Mouse (Mus musculus) activated CD4-positive, CD25-positive, alpha-beta regulatory T cell, adult 4 months (primary cell): ENCODE data around the gene Olfr199. TPM values are rescaled to one million over a fixed set of nuclear protein-coding genes. Genes with fewer than 3 reads are reported as not detected.
"Not testable (repeated sequence)": the region's sequence is repeated elsewhere in the genome, so short reads cannot be mapped to it uniquely, and the experiment has no call there.

ENCODE experiments used
- ATAC-seq: one replicate; pipeline ENCODE4 v1.8.0; 2017
- polyA plus RNA-seq, 2 experiments: library from polyadenylated mRNA; unstranded; fragments of 100-300 nt; shearing (Covaris generic); gene quantifications; one replicate each; pipeline ENCODE4 v1.2.1; 2017

The Olfr199 gene
- not detected for polyA plus RNA-seq

DNA sequence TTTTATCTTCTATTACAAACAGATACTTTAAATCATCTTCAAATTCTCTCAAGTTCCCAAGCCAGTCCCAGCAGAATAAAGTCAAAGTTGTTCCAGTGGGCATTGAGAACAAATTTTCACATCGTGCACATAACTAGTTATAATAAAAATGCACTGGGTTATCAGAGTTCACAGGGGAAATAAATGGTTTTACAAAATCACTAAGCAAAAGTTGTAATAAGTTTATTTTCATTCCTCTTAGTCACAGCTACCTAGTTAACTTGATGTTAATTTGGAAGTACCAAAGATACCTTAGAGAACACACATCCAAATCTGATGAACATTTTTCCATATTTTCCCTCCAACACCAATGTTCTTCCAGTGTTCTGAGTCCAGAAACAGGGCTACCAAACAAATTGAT, at the start of gene Olfr199:
TSS of gene Olfr199 (minus strand) at position 101 of the 400 bp plus-strand sequence.
- ATAC-seq, result not testable (repeated sequence)

DNA sequence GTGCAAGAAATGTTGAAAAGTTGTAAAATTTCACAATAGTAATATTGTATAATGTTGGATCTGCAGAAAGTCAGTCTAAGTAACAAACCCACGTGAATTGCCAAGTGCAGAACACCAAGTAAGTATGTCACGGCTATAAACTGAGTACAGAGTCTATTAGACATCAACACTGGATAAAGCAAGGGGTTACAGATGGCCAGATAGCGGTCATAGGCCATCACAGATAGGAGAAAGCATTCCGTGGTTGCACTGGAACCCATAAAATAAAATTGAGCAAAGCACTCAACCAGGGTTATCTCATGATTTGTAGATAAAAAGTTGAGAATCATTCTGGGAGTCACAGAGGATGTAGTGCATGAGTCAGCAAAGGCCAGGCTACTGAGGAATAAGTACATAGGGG, 49.5 kb upstream of the Olfr199 start:
- not testable (repeated sequence) for ATAC-seq

DNA sequence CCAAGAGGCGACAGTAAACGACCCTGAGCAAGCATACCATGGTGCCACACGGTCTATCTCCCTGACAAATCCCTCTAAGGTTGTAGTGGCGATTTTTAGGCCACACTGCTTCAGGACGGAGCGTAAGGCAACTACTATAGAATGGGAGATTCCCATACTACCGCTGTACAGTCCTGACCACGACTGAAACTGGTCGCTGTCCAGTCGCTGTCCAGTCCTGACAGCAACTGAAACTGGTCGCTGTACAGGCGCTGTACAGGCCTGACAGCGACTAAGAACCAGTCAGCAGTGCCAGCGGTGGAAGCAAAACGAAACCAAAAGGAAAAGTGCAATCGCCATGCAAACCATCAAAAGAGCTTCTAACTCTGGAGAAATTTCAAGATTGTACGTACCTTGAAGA, 30.1 kb upstream of the Olfr199 start:
- no peak for ATAC-seq

DNA sequence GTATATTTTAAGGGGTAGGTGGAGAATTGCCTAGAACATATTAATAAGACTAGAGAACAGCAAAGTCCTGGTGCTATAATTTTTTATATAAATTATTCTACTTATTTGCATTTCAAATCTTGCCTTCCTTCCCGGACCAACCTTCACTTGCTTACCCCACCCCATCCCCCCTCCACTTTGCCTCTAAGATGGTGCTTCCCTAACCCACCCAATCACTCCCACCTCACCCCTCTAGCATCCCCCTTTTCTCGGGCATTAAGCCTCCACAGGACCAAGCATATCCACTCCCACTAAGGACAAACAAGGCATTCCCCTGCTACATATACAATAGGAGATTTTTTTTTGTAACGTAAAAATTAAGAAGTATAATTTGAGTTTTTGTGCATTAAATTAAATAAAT, 1.7 kb downstream of the Olfr199 start:
- not testable (repeated sequence) for ATAC-seq

DNA sequence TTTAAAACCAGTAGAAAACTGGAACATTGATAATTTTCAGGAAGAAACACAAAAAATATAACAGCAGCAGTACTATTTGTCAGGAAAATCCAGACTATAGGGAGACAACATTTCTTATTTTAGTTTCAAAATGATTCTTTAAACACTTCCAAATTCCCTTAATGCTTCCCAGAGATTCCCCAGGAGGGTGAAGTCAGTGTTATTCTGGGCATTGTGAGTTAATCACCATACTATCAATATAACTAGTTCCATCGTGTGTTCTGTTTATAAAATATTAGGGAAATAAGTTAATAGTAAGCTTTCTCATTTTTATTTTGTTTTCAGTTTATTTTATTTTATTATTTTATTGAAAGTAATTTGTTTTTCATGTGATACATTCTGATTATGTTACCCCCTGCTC, 16.1 kb downstream of the Olfr199 start, which contains the start of gene Olfr198:
TSS of gene Olfr198 (minus strand) at position 101 of the 400 bp plus-strand sequence.
- not testable (repeated sequence) for ATAC-seq

DNA sequence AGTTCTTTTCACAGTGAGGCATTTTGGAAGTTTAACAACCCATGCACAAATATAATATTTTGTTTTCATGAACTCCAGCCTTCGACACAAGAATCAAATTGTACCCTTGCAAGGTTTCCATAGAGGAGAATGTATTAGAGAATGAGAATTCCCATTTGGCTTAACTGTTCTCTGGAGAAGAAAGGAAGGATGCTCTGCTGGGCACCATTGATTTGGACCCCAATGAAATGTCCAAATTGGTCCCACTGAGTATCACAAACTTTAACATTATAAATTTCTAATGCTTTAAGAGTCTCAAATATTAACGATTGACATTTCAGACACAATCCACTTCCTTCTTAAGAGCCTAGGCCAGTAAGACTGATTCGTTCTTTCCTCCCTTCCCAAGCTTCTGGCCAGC, 49.2 kb downstream of the Olfr199 start, which contains the start of gene Olfr196:
TSS of gene Olfr196 (minus strand) at position 101 of the 400 bp plus-strand sequence.
- ATAC-seq, result no peak

Other genes starting within 250 kb of the Olfr199 start
- under 1 TPM in 1 of 2 experiments, not detected in 1; 0.17 TPM for gene Olfr183, start 224.4 kb downstream of the Olfr199 start, polyA plus RNA-seq
- under 1 TPM in 1 of 2 experiments, not detected in 1; 0.40 TPM for gene Olfr186, start 189.5 kb downstream of the Olfr199 start, polyA plus RNA-seq
- not detected for gene Olfr187, start 180.0 kb downstream of the Olfr199 start, polyA plus RNA-seq
- gene Olfr190, start 141.8 kb downstream of the Olfr199 start, polyA plus RNA-seq, result not detected
- gene Olfr191, start 129.9 kb downstream of the Olfr199 start, polyA plus RNA-seq, result not detected
- not detected for gene Olfr193, start 107.9 kb downstream of the Olfr199 start, polyA plus RNA-seq
- gene Olfr194, start 98.7 kb downstream of the Olfr199 start, polyA plus RNA-seq, result not detected
- gene Olfr195, start 72.7 kb downstream of the Olfr199 start, polyA plus RNA-seq, result not detected
- gene Olfr196, start 49.3 kb downstream of the Olfr199 start, polyA plus RNA-seq, result not detected
- gene Olfr198, start 16.2 kb downstream of the Olfr199 start, polyA plus RNA-seq, result not detected
- gene Olfr201, start 52.9 kb upstream of the Olfr199 start, polyA plus RNA-seq, result not detected
- under 1 TPM in 1 of 2 experiments, not detected in 1; 0.37 TPM for gene Olfr202, start 67.0 kb upstream of the Olfr199 start, polyA plus RNA-seq
- gene Olfr203, start 79.1 kb upstream of the Olfr199 start, polyA plus RNA-seq, result not detected
- not detected for gene Olfr204, start 98.5 kb upstream of the Olfr199 start, polyA plus RNA-seq
- gene Olfr205, start 111.4 kb upstream of the Olfr199 start, polyA plus RNA-seq, result not detected
- not detected for gene Olfr206, start 129.5 kb upstream of the Olfr199 start, polyA plus RNA-seq
- gene Olfr209, start 144.2 kb upstream of the Olfr199 start, polyA plus RNA-seq, result not detected
- gene Gabrr3, start 187.6 kb upstream of the Olfr199 start, polyA plus RNA-seq, result not detected